Mouse (Mus musculus) induced T-regulatory cell, adult 2 months (primary cell): ENCODE results near the gene Mobp.

Experiments used
- DNase-seq: peaks from one replicate; pipeline ENCODE4 v3.0.0-alpha.2; 2012; ENCODE audit warnings: low read depth

Mobp gene

GRCm38 (mm10) chr9:120134529-120135160, 14.9 kb upstream of the Mobp start:
- no peak for DNase-seq

GRCm38 (mm10) chr9:120135454-120135853, 14.1 kb upstream of the Mobp start:
- no peak for DNase-seq

- DNase-seq = peak; percentile 90
These were observed 8.9 kb upstream of the Mobp start for GRCm38 (mm10) chr9:120140652-120141051.

- DNase-seq = no peak
These were observed 5.0 kb upstream of the Mobp start for GRCm38 (mm10) chr9:120144474-120144873.

- DNase-seq = no peak
These were observed 1.6 kb downstream of the Mobp start for GRCm38 (mm10) chr9:120151152-120151551.

GRCm38 (mm10) chr9:120151906-120152399, 2.4 kb downstream of the Mobp start:
- DNase-seq = no peak

- peak; percentile 71 for DNase-seq
These were observed 8.5 kb downstream of the Mobp start for GRCm38 (mm10) chr9:120158047-120158446.

- no peak for DNase-seq
These were observed 14.4 kb downstream of the Mobp start for GRCm38 (mm10) chr9:120163862-120164261.

GRCm38 (mm10) chr9:120167826-120168225, 18.3 kb downstream of the Mobp start:
- DNase-seq = no peak

GRCm38 (mm10) chr9:120171295-120171694, 21.8 kb downstream of the Mobp start:
- peak; percentile 75 for DNase-seq

- DNase-seq = no peak
These were observed 25.1 kb downstream of the Mobp start for GRCm38 (mm10) chr9:120174436-120175137.

- no peak for DNase-seq
These were observed 29.3 kb downstream of the Mobp start for GRCm38 (mm10) chr9:120178813-120179212.

GRCm38 (mm10) chr9:120184499-120184898, 35.0 kb downstream of the Mobp start:
- peak; percentile 34 for DNase-seq

GRCm38 (mm10) chr9:120186856-120187255, 37.3 kb downstream of the Mobp start:
- peak; percentile 46 for DNase-seq

- DNase-seq = peak; percentile 53
These were observed 41.4 kb downstream of the Mobp start for GRCm38 (mm10) chr9:120190891-120191290.

GRCm38 (mm10) chr9:120191362-120192098, 42.0 kb downstream of the Mobp start:
- DNase-seq = peak; percentile 88

- DNase-seq = no peak
These were observed 43.2 kb downstream of the Mobp start for GRCm38 (mm10) chr9:120192742-120193141.

GRCm38 (mm10) chr9:120200873-120201272, 51.4 kb downstream of the Mobp start:
- no peak for DNase-seq

- DNase-seq = no peak
These were observed 52.2 kb downstream of the Mobp start for GRCm38 (mm10) chr9:120201743-120202142.

- peak; percentile 23 for DNase-seq
These were observed 53.2 kb downstream of the Mobp start for GRCm38 (mm10) chr9:120202683-120203082.

GRCm38 (mm10) chr9:120203936-120204335, 54.4 kb downstream of the Mobp start:
- no peak for DNase-seq

- DNase-seq = no peak
These were observed 57.4 kb downstream of the Mobp start for GRCm38 (mm10) chr9:120206897-120207296.

GRCm38 (mm10) chr9:120210068-120210467, 60.6 kb downstream of the Mobp start:
- peak; percentile 44 for DNase-seq
